8 mouse cellular contexts compared by ENCODE assay signal in genomic region chr1:172012030-172012429, GRCm38 (mm10). TPM values are rescaled to one million over a fixed set of nuclear protein-coding genes. Genes with fewer than 3 reads are reported as not detected.
DNase-seq lines count a peak whose midpoint lies in the region; ATAC-seq and TF ChIP-seq lines count a peak whose summit lies in the region.

No protein-coding gene starts in this region.

- no peak overlapping the region for H3K4me3 ChIP-seq in cerebellum, adult 2 months (replicated peaks; ENCODE audit: insufficient read depth, low read depth, low read length)
- H3K4me3 ChIP-seq in forebrain, embryonic 15.5 days, result no peak overlapping the region
- no peak overlapping the region for H3K4me3 ChIP-seq in midbrain, embryonic 12.5 days
- no peak overlapping the region for H3K4me3 ChIP-seq in stomach, postnatal 0 days (ENCODE audit: low read depth, low read length)

- no peaks in the 10 kb centered on the region for H3K27me3 ChIP-seq in cerebellum, adult 2 months (ENCODE audit: control insufficient read depth, insufficient read depth, low read length)
- H3K27me3 ChIP-seq in forebrain, embryonic 15.5 days, result no peaks in the 10 kb centered on the region
- no peaks in the 10 kb centered on the region for H3K27me3 ChIP-seq in midbrain, embryonic 12.5 days
- no peaks in the 10 kb centered on the region for H3K27me3 ChIP-seq in stomach, postnatal 0 days (ENCODE audit: control insufficient read depth, insufficient read depth, low read length)

- H3K27ac ChIP-seq in cerebellum, adult 2 months (ENCODE audit: insufficient read depth, low read length), result no peak overlapping the region
- H3K27ac ChIP-seq in forebrain, embryonic 15.5 days (replicated peaks), result peak overlapping the region; percentile 58
- H3K27ac ChIP-seq in midbrain, embryonic 12.5 days (replicated peaks), result peak overlapping the region; percentile 52
- no peak overlapping the region for H3K27ac ChIP-seq in stomach, postnatal 0 days (replicated peaks)

- peak; percentile 5; the same call in 1 of the 2 replicates for ATAC-seq in forebrain, embryonic 15.5 days (replicated peaks)
- ATAC-seq in midbrain, embryonic 12.5 days (ENCODE audit: low FRiP score, low read depth), result no peak
- ATAC-seq in stomach, postnatal 0 days (ENCODE audit: low FRiP score, low TSS enrichment), result peak; percentile 66

- no peak overlapping the region for H3K9ac ChIP-seq in forebrain, embryonic 15.5 days (replicated peaks)
- H3K9ac ChIP-seq in midbrain, embryonic 12.5 days (replicated peaks), result no peak overlapping the region
- no peak overlapping the region for H3K9ac ChIP-seq in stomach, postnatal 0 days (ENCODE audit: low read length)

- H3K4me1 ChIP-seq in cerebellum, adult 2 months (ENCODE audit: control insufficient read depth, insufficient read depth, low read length), result no peaks in the 10 kb centered on the region
- peaks cover 50% of the 10 kb centered on the region for H3K4me1 ChIP-seq in forebrain, embryonic 15.5 days
- peaks cover 54% of the 10 kb centered on the region for H3K4me1 ChIP-seq in midbrain, embryonic 12.5 days
- H3K4me1 ChIP-seq in stomach, postnatal 0 days (replicated peaks; ENCODE audit: control insufficient read depth, insufficient read depth), result peaks cover 2% of the 10 kb centered on the region; the same call in 1 of the 2 replicates

- DNase-seq in 3T3-L1 (ENCODE audit: low read depth, low spot score), result peak; percentile 82
- peak; percentile 78 for DNase-seq in MN1 (ENCODE audit: low spot score)
- peak; percentile 54 to 68 for DNase-seq in cerebellum, adult 2 months
- DNase-seq in induced T-regulatory cell, adult 2 months (ENCODE audit: low read depth), result peak; percentile 82
- peak; percentile 63 to 78 for DNase-seq in left cerebral cortex, postnatal 14 days (ENCODE audit: low spot score in 2 of 2)
- peak; percentile 76 for DNase-seq in stomach, postnatal 0 days (ENCODE audit: low spot score)

- H3K4me2 ChIP-seq in forebrain, embryonic 15.5 days (replicated peaks), result no peak overlapping the region
- H3K4me2 ChIP-seq in midbrain, embryonic 12.5 days (replicated peaks), result no peak overlapping the region
- H3K4me2 ChIP-seq in stomach, postnatal 0 days (replicated peaks; ENCODE audit: low read depth), result no peak overlapping the region

- 3% methylated on average over 5 of the region's 5 CpGs for WGBS in cerebellum, adult 2 months
- WGBS in forebrain, embryonic 15.5 days, result 3% methylated on average over 5 of the region's 5 CpGs
- 20% methylated on average over 5 of the region's 5 CpGs for WGBS in midbrain, embryonic 12.5 days
- WGBS in stomach, postnatal 0 days, result 9% methylated on average over 5 of the region's 5 CpGs

- intact Hi-C loops in left cerebral cortex, postnatal 14 days (cut with DNase I), result no loop called here

- TF ChIP-seq CTCF in cerebellum, adult 2 months (IDR thresholded peaks at IDR 0.05; ENCODE audit: borderline replicate concordance, insufficient read depth, low read depth, low read length), result peak; percentile 70
- TF ChIP-seq CTCF in stomach, postnatal 0 days (IDR thresholded peaks at IDR 0.05; ENCODE audit: low read depth), result peak; percentile 87

- peaks cover 54% of the 10 kb centered on the region for H3K36me3 ChIP-seq in forebrain, embryonic 15.5 days
- peaks cover 60% of the 10 kb centered on the region for H3K36me3 ChIP-seq in midbrain, embryonic 12.5 days
- peaks cover 10% of the 10 kb centered on the region; the same call in 1 of the 2 replicates for H3K36me3 ChIP-seq in stomach, postnatal 0 days (ENCODE audit: control insufficient read depth, insufficient read depth, low read length)

- H3K9me3 ChIP-seq in forebrain, embryonic 15.5 days, result no peaks in the 10 kb centered on the region
- H3K9me3 ChIP-seq in midbrain, embryonic 12.5 days, result no peaks in the 10 kb centered on the region
- H3K9me3 ChIP-seq in stomach, postnatal 0 days (ENCODE audit: control insufficient read depth, low read length), result no peaks in the 10 kb centered on the region

- no peak for TF ChIP-seq POLR2A in cerebellum, adult 2 months (IDR thresholded peaks at IDR 0.05; ENCODE audit: borderline replicate concordance, insufficient read depth, low read length)

- no peak for TF ChIP-seq EP300 in stomach, postnatal 0 days (optimal IDR thresholded peaks at IDR 0.05)

RNA-seq across cellular contexts. Expression of gene Vangl2, which starts 16.2 kb away (rescaled TPM):
- polyA plus RNA-seq in cerebellum, adult 2 months (2012; rRNA removed), result 10.5 and 13.1 TPM in 2 replicates
- 48.0 and 51.5 TPM in 2 replicates for polyA plus RNA-seq in forebrain, embryonic 15.5 days (2015; fragmentation: Nextera tagmentation; extraction: Ambion mirVana)
- total RNA-seq in left cerebral cortex, postnatal 14 days (2021), result 10 to 100 TPM; 17.4 to 21.5 TPM
- polyA plus RNA-seq in midbrain, embryonic 12.5 days (2016; fragmentation: Nextera tagmentation; extraction: Ambion mirVana), result 56.9 and 60.9 TPM in 2 replicates
- polyA plus RNA-seq in stomach, postnatal 0 days (2015; fragmentation: Nextera tagmentation; extraction: Ambion mirVana), result 5.2 and 5.4 TPM in 2 replicates

RNA-seq across cellular contexts. Expression of gene Nhlh1, which starts 45.3 kb away (rescaled TPM):
- polyA plus RNA-seq in cerebellum, adult 2 months (2012; rRNA removed), result 0.05 and 0.07 TPM in 2 replicates
- polyA plus RNA-seq in forebrain, embryonic 15.5 days (2015; fragmentation: Nextera tagmentation; extraction: Ambion mirVana), result 3.9 and 4.6 TPM in 2 replicates
- total RNA-seq in left cerebral cortex, postnatal 14 days (2021), result under 1 TPM; 0.30 to 0.37 TPM
- 11.1 and 11.5 TPM in 2 replicates for polyA plus RNA-seq in midbrain, embryonic 12.5 days (2016; fragmentation: Nextera tagmentation; extraction: Ambion mirVana)
- polyA plus RNA-seq in stomach, postnatal 0 days (2015; fragmentation: Nextera tagmentation; extraction: Ambion mirVana), result not detected in 2 replicates

Comparison
In these comparisons a context has a peak if more than half of its experiments do, and no peak if none do; other contexts are left out.
1. H3K27ac ChIP-seq: peak in forebrain, embryonic 15.5 days (single experiment) and midbrain, embryonic 12.5 days (single experiment); none in cerebellum, adult 2 months (single experiment) and stomach, postnatal 0 days (single experiment).
2. Peak in every context shown above with its lines, with median percentiles within 50 percentile points of each other: DNase-seq.